Mouse (Mus musculus) small intestine, adult 10 weeks (tissue): Measurements from ENCODE around the gene Tmem150b. TPM values are rescaled to one million over a fixed set of nuclear protein-coding genes. Genes with fewer than 3 reads are reported as not detected.

Experiments
- polyA plus RNA-seq: library from polyadenylated mRNA; stranded (reverse); fragments of 350-450 nt; fragmentation: Illumina TruSeq; extraction: RNeasy Lipid Tissue Mini Kit (QIAGEN cat#74804); gene quantifications from one replicate; pipeline ENCODE4 v1.2.3, GENCODE M21; 2014; ENCODE audit warnings: low replicate concordance

Gene Tmem150b
- 4.2 TPM for polyA plus RNA-seq

DNA sequence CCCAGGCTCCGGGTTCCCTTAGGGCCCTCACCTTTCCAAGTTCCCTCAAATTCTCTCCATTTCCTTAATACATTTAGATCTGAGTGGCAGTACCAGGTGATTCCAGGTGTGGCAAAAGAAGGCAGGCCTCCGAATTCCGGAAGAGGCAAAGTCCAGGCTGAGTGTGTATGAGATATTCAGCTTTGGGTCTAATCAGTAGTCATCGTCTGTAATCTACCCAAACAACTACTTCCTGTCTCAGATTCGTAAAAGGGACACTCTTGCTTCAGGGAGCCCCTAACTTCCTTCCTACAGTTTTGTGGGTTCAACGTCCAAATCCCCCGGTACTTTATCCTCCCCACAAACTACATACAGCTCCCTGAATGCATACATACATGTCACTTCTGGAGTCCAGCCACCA is at the start of gene Tmem150b:
TSS of gene Tmem150b (minus strand) at position 81 of the 400 bp plus-strand sequence.

DNA sequence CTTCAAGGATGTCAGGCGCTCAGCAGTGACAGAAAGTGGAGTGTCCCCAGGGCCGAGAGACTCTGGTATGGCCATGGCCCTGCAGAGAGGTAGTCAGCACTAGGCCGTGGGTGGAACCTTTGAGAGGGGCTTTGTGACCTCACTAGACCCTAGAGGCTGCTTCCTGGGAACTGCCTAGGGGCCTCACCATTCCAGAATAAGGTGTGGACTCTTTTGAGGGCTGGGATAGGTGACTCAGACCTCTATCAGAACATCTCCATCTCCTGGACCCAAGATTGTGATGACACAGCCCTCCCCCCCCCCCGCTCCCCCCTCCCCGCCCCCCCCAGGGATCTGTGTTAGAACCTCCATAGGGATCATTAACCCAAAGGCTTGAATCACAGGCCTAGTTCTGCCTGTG is 46.2 kb upstream of the Tmem150b start, which contains the start of gene Fam71e2:
TSS of gene Fam71e2 (minus strand) at position 101 of the 400 bp plus-strand sequence.

DNA sequence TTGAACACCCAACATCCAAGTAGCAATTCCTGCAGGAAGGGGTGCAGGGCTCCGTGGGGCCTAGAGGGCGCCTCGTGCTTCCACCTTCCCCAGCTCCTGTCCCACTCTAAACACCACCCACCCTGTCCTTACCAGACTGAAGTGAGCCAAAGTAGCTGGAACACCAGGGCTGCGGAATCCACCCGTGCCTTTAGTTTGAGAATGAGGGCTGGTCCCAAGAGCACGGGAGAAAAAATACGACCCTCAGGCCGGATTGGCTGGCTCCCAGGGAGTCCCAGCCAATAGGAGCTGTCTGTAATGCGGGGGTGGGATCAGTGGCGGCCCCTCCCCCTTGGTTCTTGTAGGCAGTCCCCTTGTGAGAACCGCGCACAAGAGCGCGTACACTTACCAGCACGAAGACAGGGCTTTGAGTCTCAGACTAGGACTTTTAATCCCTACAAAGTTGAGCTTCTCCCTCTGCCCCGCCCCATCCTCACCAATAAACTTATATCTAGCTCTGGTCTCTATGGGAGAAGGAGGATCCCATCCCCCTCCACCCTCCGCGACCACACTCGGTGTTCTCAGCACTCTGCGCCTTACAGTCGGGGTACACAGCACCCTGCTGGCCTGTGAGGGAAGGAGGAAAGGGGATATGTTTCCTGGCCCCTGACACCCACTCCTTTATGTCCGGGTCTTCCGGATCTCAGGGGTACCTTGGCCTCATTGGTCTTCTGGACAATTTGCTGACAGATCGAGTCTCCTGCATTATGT is 27.9 kb upstream of the Tmem150b start, which contains the start of gene Cox6b2:
TSS of gene Cox6b2 (minus strand) at position 274 of the 750 bp plus-strand sequence.

DNA sequence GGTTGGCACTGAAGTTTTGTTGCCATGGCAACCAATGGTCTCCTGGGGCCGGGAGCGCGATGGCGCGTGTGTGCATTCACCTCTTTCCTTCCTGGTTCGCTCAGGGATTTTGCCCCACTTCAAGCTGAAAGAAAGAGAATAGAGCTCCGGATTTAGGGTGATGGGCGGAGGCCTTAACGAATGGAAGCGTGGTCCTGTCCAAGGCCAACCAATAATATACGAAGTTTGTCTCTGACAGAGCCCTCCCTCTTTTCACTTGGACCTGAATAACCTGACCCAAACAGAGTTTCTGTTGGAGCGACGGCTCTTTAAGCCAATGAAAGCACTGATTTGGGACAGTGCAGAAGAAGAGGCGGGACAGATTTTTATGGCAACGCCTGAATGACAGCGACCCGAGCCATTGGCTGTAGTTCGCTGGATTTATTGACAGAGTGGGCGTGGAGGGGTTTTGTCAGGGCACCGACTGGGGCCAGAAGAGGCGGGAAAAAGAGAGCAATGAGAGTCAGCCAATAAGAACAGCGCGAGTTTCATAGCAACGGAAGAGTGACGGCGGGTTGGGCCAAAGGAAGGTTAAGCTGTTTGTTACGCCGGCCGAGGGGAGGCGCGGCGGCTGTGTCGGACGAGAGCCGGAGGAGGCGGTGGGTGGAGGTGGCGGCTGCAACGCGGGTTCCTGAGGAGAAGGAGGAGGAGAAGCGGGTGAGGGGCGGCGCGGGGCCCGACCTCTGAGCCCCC is 14.7 kb upstream of the Tmem150b start, which contains the start of gene Kmt5c:
TSS of gene Kmt5c (plus strand) at position 572 of the 732 bp plus-strand sequence.

DNA sequence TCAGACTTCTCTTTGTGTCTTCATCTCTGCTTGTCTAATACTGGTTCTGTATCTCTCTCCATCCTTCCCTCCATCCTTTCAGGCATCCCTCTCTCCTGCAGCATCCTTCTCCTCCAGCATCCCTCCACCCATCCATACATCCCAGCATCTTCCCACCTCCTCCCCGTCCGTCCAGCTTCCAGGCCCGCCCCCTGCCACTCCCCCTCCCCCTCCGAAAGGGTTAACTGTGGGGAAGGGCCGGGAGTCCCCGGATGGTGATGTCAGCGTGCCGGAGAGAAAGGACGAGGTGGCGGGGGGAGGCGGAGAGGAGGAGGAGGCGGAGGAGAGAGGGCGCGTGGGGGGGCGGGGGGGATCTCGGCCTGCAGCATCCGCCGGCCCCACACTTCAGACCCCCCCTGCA is 34.7 kb downstream of the Tmem150b start, which contains the start of gene Brsk1:
TSS of gene Brsk1 (plus strand) at position 218 of the 400 bp plus-strand sequence.

DNA sequence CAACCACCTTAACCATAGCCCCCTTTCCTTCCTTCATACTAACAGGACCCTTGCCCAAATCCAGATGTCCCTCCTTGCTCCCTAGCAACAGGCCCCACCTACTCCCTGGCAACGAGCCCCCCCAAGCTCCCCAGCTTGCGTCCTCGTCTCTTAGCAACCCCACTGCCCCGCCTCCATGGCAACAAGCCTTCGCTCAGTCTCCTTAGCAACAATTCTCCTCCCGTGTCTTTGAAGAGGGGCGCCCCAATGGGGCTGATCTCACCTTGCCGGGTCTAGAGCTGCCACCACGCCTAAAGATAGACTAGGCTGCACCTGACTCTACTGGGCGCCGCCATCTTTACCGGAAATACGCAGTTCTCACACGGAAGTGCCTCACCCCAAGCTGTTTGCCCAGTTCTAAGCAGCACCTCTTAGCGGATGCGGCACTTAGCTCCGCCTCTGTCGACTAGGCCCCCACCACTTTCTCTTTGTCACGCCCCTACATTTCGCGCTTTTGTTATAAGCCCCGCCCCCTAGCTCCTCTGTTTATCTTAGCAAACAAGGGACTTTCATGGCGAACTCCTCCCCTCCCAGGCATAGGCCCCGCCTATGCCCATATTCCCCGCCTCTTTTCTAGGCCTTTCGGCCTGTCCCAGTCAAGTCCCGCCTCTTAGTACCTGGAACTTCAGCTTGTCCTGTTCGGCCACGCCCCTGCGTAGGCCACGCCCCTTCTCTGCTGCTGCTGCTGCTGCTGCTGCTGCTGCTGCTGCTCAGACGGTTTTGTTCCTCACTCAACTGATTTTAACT is 40.2 kb downstream of the Tmem150b start, which contains the start of gene Hspbp1:
TSS of gene Hspbp1 (minus strand) at position 437 of the 786 bp plus-strand sequence.

DNA sequence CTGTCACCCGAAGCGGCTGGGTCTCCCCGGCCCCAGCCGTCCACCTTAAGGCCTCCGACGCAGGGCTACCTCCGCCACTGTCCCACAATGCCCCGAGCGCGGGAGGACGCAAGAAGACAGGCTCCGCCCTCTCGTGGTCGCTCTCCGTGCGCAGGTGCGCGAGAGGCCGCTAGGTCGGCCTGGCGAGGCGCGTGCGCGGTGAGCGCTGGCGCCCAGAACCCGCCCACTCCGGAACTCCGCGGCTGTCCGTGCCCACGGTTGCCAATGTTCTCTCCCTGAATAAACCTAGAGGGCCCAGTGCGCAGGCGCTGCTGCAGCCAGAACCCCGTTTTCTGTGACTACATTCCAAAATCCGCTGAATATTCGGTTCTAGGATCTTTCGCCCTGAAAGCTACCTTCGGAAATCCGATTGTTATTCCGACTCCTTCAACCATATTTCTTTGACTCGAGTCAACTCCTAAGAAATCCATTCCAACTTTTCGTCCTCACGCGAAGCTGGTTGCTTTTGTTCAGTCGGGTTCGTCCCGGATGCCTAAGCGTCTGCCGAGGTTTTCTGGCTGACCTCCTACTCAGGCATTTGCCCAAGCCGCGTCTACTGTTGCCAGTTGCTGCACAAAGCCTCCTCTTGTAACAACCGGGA is 66.0 kb downstream of the Tmem150b start, which contains the start of gene Ppp6r1:
TSS of gene Ppp6r1 (minus strand) at position 108 of the 640 bp plus-strand sequence.

Other genes with a start within 250 kb of the Tmem150b start
- gene Ppp1r12c, start 223.6 kb downstream of the Tmem150b start, polyA plus RNA-seq: 4.6 TPM
- gene Tnnt1, start 208.9 kb downstream of the Tmem150b start, polyA plus RNA-seq: 0.85 TPM
- not detected for gene Tnni3, start 201.0 kb downstream of the Tmem150b start, polyA plus RNA-seq
- not detected for gene Dnaaf3, start 192.8 kb downstream of the Tmem150b start, polyA plus RNA-seq
- gene Syt5, start 177.7 kb downstream of the Tmem150b start, polyA plus RNA-seq: 1.1 TPM
- 19.6 TPM for gene Ptprh, start 121.2 kb downstream of the Tmem150b start, polyA plus RNA-seq
- gene Tmem86b, start 93.8 kb downstream of the Tmem150b start, polyA plus RNA-seq: 28.1 TPM
- 11.5 TPM for gene Ppp6r1, start 66.2 kb downstream of the Tmem150b start, polyA plus RNA-seq
- gene Hspbp1, start 40.2 kb downstream of the Tmem150b start, polyA plus RNA-seq: not detected
- gene Brsk1, start 34.6 kb downstream of the Tmem150b start, polyA plus RNA-seq: not detected
- 2.5 TPM for gene Kmt5c, start 14.9 kb upstream of the Tmem150b start, polyA plus RNA-seq
- gene Cox6b2, start 27.8 kb upstream of the Tmem150b start, polyA plus RNA-seq: not detected
- not detected for gene Fam71e2, start 46.1 kb upstream of the Tmem150b start, polyA plus RNA-seq
- not detected for gene Il11, start 57.6 kb upstream of the Tmem150b start, polyA plus RNA-seq
- gene Tmem190, start 57.7 kb upstream of the Tmem150b start, polyA plus RNA-seq: not detected
- 1.0 TPM for gene Tmem238, start 64.4 kb upstream of the Tmem150b start, polyA plus RNA-seq
- 4.2 TPM for gene Rpl28, start 67.6 kb upstream of the Tmem150b start, polyA plus RNA-seq
- gene Ube2s, start 87.3 kb upstream of the Tmem150b start, polyA plus RNA-seq: 2.9 TPM
- 0.19 TPM for gene Shisa7, start 119.4 kb upstream of the Tmem150b start, polyA plus RNA-seq
- 0.97 TPM for gene Isoc2b, start 145.0 kb upstream of the Tmem150b start, polyA plus RNA-seq
- 0.85 TPM for gene Isoc2a, start 151.9 kb upstream of the Tmem150b start, polyA plus RNA-seq
- gene Gm36210, start 181.3 kb upstream of the Tmem150b start, polyA plus RNA-seq: not detected
- gene Zfp628, start 190.0 kb upstream of the Tmem150b start, polyA plus RNA-seq: not detected
- gene Nat14, start 196.8 kb upstream of the Tmem150b start, polyA plus RNA-seq: 0.59 TPM
- gene Ssc5d, start 200.5 kb upstream of the Tmem150b start, polyA plus RNA-seq: not detected
- gene Sbk2, start 239.2 kb upstream of the Tmem150b start, polyA plus RNA-seq: not detected
- not detected for gene Sbk3, start 245.9 kb upstream of the Tmem150b start, polyA plus RNA-seq